Mouse (Mus musculus): ENCODE measurements around the gene Kansl1l. TPM values are rescaled to one million over a fixed set of nuclear protein-coding genes. Genes with fewer than 3 reads are reported as not detected.

The Kansl1l gene
- polyA plus RNA-seq (2014; fragmentation: Illumina TruSeq; extraction: RNeasy Lipid Tissue Mini Kit (QIAGEN cat#74804); ENCODE audit: low read depth, low replicate concordance), result 152 TPM

GRCm38 (mm10) chr1:66817453-66817839, at the start of gene Kansl1l:
Gene Kansl1l, minus strand, starts transcription at chr1:66817562.

GRCm38 (mm10) chr1:66862712-66863511, 45.5 kb upstream of the Kansl1l start, which contains the start of gene Acadl:
Gene Acadl, minus strand, starts transcription at chr1:66863277.

GRCm38 (mm10) chr1:66700693-66701575, 116.4 kb downstream of the Kansl1l start, which contains the start of gene Rpe:
Gene Rpe, plus strand, starts transcription at chr1:66700831.

Other genes with a start within 250 kb of the Kansl1l start
- gene Rpe, start 116.7 kb downstream of the Kansl1l start, polyA plus RNA-seq (2014; fragmentation: Illumina TruSeq; extraction: RNeasy Lipid Tissue Mini Kit (QIAGEN cat#74804); ENCODE audit: low read depth, low replicate concordance), result 20.5 TPM
- 41.9 TPM for gene Acadl, start 45.7 kb upstream of the Kansl1l start, polyA plus RNA-seq (2014; fragmentation: Illumina TruSeq; extraction: RNeasy Lipid Tissue Mini Kit (QIAGEN cat#74804); ENCODE audit: low read depth, low replicate concordance)
- 1.9 TPM for gene Myl1, start 127.8 kb upstream of the Kansl1l start, polyA plus RNA-seq (2014; fragmentation: Illumina TruSeq; extraction: RNeasy Lipid Tissue Mini Kit (QIAGEN cat#74804); ENCODE audit: low read depth, low replicate concordance)
- 222 TPM for gene Lancl1, start 221.3 kb upstream of the Kansl1l start, polyA plus RNA-seq (2014; fragmentation: Illumina TruSeq; extraction: RNeasy Lipid Tissue Mini Kit (QIAGEN cat#74804); ENCODE audit: low read depth, low replicate concordance)